Mouse (Mus musculus): ENCODE data around the gene Clpsl2.

DNA sequence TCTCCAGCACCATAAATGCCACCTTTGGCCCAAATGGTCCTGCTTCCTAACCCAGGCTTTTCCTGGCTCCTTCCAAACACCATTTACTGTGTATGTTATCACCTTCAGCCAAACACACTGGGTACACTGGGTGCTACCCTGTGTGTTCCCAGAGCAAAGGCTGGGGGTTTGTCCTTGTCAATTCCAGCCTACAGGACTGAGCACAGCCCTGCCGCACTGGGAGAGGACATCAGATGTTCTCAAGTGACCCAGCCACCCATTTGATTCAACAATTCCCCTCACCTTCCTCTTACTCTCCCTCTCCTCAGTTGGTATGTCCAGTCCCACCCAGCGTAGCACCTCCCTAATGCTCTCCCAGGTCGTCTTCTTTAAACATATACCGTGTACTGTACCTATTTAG, 28.6 kb upstream of the Clpsl2 start:
- TF ChIP-seq POLR2A (IDR thresholded peaks at IDR 0.05; ENCODE audit: extremely low read depth, insufficient read depth, low read length) (no peak), CTCF (IDR thresholded peaks at IDR 0.05; ENCODE audit: extremely low read depth, insufficient read depth, low read length) (no peak)
